Mouse (Mus musculus): ENCODE results near the gene Zp2. TPM values are rescaled to one million over a fixed set of nuclear protein-coding genes. Genes with fewer than 3 reads are reported as not detected.

Zp2 gene
- 0.06 TPM in 1 of 2 replicates, not detected in the other for polyA plus RNA-seq (2015; fragmentation: Nextera tagmentation; extraction: Ambion mirVana)

DNA sequence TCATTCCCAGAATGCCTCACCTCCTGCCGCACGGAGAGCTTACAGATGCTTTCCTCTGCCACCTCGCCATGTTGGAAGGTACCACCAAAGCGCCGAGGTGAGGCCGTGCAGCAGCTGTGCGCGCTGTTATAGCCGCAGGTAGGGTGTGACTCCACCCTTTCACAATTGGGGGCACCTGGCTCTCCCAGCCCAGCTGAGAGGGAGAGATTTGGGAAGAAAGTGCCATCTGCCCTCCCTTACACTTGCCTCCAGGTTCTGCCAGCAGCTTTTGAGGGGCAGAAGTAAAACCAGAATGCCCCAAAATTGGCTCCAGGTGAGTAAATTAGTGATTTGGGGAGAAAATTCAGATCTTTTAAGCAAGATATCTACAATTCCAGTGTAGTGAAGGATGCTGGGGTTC is at the start of gene Zp2:
Gene Zp2 (minus strand): TSS at position 101 of the 400 bp plus-strand sequence.
- no peak for DNase-seq (ENCODE audit: low spot score)
- no peak for ATAC-seq (replicated peaks; ENCODE audit: low FRiP score, low read depth)
- H3K4me3 ChIP-seq (replicated peaks; ENCODE audit: low read depth, low read length): no peak within 1 kb of the TSS
- H3K4me2 ChIP-seq (ENCODE audit: low read length): no peak within 1 kb of the TSS
- H3K27me3 ChIP-seq (ENCODE audit: insufficient read depth, low read length): no peaks in the 10 kb centered on the region
- no peak for TF ChIP-seq CTCF (IDR thresholded peaks at IDR 0.05; ENCODE audit: low read depth)
- no peak within 1 kb of the TSS for H3K27ac ChIP-seq
- no peak within 1 kb of the TSS for H3K9ac ChIP-seq (ENCODE audit: low read depth, low read length)
- no peaks in the 10 kb centered on the region for H3K4me1 ChIP-seq (replicated peaks; ENCODE audit: insufficient read depth, low read length)
- no peaks in the 10 kb centered on the region for H3K9me3 ChIP-seq (replicated peaks; ENCODE audit: low read length)
- H3K36me3 ChIP-seq (ENCODE audit: insufficient read depth, low read length): no peaks in the 10 kb centered on the region
- WGBS: 91% methylated on average over 9 of the region's 9 CpGs

DNA sequence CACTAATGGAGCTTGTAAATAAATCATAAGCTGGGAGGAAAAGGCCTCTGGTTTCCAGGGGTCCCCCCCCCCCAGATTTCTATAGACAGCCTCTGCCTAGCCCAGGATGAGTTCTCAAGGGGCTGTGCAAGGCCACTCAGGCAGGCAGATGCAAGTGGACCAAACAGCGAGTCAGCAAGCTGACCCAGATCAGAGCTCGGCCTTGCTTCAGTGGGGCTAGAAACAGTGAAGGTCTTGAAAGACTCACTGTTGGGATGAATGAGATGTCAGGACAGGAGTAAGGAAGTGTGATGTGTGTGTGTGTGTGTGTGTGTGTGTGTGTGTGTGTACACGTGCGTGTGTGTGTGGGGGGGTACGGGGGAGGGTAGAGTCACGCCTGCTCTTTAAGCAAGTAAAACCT is 47.7 kb upstream of the Zp2 start:
- TF ChIP-seq CTCF (IDR thresholded peaks at IDR 0.05; ENCODE audit: low read depth): no peak
- H3K4me1 ChIP-seq (replicated peaks; ENCODE audit: insufficient read depth, low read length): no peaks in the 10 kb centered on the region
- no peak for ATAC-seq (replicated peaks; ENCODE audit: low FRiP score, low read depth)
- no peaks in the 10 kb centered on the region for H3K36me3 ChIP-seq (ENCODE audit: insufficient read depth, low read length)
- no peak overlapping the region for H3K27ac ChIP-seq
- no peak overlapping the region for H3K4me3 ChIP-seq (replicated peaks; ENCODE audit: low read depth, low read length)
- H3K27me3 ChIP-seq (ENCODE audit: insufficient read depth, low read length): no peaks in the 10 kb centered on the region
- 75% methylated on average over 6 of the region's 6 CpGs for WGBS
- no peaks in the 10 kb centered on the region for H3K9me3 ChIP-seq (replicated peaks; ENCODE audit: low read length)
- DNase-seq (ENCODE audit: low spot score): no peak
- H3K9ac ChIP-seq (ENCODE audit: low read depth, low read length): no peak overlapping the region
- H3K4me2 ChIP-seq (ENCODE audit: low read length): no peak overlapping the region

DNA sequence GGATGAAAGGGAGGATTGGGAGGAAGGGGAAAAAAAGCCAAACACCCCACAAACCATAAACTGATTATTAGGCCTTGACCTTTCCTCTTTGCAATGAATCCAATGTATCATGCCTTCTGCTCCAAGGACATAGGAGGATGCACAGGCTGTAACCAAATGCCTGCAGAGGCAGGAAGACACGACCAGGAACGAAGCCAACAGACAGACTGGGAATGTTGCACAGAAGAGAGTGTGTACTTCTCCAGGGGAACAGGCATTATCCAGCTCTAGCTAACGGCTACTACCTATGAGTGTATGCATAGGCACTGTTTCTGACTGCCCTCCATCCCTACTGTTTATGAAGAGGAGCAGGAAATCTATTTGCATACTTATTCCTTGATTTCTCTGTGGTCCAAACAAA is 47.1 kb upstream of the Zp2 start:
- H3K27ac ChIP-seq: no peak overlapping the region
- no peak overlapping the region for H3K9ac ChIP-seq (ENCODE audit: low read depth, low read length)
- H3K36me3 ChIP-seq (ENCODE audit: insufficient read depth, low read length): no peaks in the 10 kb centered on the region
- no peak for ATAC-seq (replicated peaks; ENCODE audit: low FRiP score, low read depth)
- no peaks in the 10 kb centered on the region for H3K27me3 ChIP-seq (ENCODE audit: insufficient read depth, low read length)
- TF ChIP-seq CTCF (IDR thresholded peaks at IDR 0.05; ENCODE audit: low read depth): no peak
- WGBS: 41% methylated on average over 3 of the region's 3 CpGs
- DNase-seq (ENCODE audit: low spot score): no peak
- no peak overlapping the region for H3K4me2 ChIP-seq (ENCODE audit: low read length)
- H3K4me1 ChIP-seq (replicated peaks; ENCODE audit: insufficient read depth, low read length): no peaks in the 10 kb centered on the region
- no peak overlapping the region for H3K4me3 ChIP-seq (replicated peaks; ENCODE audit: low read depth, low read length)
- no peaks in the 10 kb centered on the region for H3K9me3 ChIP-seq (replicated peaks; ENCODE audit: low read length)

DNA sequence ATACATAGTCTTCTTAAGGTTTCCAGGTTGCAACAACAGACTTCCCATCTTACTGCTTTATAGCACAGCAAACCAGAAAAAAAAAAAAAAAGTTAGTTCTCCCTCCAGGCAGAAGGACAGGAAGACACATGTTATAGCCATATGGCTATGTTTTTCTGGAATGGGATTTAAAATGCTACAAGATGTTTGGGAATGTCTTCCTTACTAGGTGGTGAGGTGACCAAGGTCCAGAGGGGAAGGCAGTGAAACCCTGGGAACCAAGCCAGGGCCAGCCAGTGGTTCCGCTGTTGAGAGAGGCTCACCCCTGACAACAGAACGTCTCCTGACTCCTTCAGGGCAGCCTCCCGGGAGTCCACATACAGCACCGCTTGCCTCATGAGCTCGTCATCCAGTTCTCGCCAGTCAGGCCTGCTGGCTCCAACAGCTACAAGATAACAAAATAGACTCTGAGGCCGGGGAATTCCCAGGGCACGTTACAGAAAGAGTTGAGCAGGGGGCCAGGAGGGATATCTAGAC is 45.1 kb upstream of the Zp2 start:
- no peak overlapping the region for H3K4me3 ChIP-seq (replicated peaks; ENCODE audit: low read depth, low read length)
- ATAC-seq (replicated peaks; ENCODE audit: low FRiP score, low read depth): peak; percentile 69
- no peak for DNase-seq (ENCODE audit: low spot score)
- no peaks in the 10 kb centered on the region for H3K27me3 ChIP-seq (ENCODE audit: insufficient read depth, low read length)
- no peaks in the 10 kb centered on the region for H3K9me3 ChIP-seq (replicated peaks; ENCODE audit: low read length)
- H3K36me3 ChIP-seq (ENCODE audit: insufficient read depth, low read length): no peaks in the 10 kb centered on the region
- no peaks in the 10 kb centered on the region for H3K4me1 ChIP-seq (replicated peaks; ENCODE audit: insufficient read depth, low read length)
- no peak overlapping the region for H3K4me2 ChIP-seq (ENCODE audit: low read length)
- 47% methylated on average over 8 of the region's 8 CpGs for WGBS
- no peak overlapping the region for H3K9ac ChIP-seq (ENCODE audit: low read depth, low read length)
- TF ChIP-seq CTCF (IDR thresholded peaks at IDR 0.05; ENCODE audit: low read depth): no peak
- 0 out of 2 replicates have a peak overlapping the region, but pooled peaks have one; percentile 13 for H3K27ac ChIP-seq

DNA sequence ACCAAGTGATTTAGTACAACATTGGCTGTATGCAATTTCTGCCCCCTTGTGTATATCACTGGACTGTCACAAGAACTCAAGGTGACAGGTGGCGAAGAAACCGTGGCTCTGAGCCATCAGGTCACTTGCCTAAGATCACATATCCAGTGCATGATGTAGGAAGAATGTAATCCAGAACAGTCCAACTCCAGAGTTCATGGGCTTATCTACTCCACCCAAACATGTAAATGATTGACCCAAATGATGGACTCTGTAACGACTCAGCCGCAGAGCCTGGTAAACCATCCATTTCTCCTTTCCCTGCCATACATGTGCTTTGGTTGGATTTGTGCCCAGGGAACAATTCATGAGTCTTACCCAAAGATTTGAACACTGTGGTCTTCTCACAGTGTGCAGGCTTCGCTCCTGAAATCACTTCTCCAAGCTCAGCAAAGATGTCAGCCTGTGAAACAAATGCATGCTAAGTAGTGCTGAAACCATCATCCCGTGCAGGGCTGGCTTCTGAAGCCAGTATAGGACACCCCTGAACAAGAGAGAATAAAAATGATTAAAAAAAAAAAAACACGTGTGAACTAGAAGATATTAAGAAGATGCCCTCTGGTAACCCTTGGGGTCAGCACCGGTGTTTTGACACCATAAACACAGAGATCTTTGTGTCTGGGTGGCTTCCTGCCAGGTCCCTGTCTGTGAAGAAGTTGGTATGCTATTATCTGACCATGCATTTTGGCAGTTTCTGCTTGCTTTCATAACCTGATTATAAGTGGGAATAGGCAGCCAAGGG is 44.5 kb upstream of the Zp2 start:
- DNase-seq (ENCODE audit: low spot score): peak; percentile 21
- H3K27ac ChIP-seq: 0 out of 2 replicates have a peak overlapping the region, but pooled peaks have one; percentile 13
- peak; percentile 26; the same call in 1 of the 2 replicates for TF ChIP-seq CTCF (IDR thresholded peaks at IDR 0.05; ENCODE audit: low read depth)

DNA sequence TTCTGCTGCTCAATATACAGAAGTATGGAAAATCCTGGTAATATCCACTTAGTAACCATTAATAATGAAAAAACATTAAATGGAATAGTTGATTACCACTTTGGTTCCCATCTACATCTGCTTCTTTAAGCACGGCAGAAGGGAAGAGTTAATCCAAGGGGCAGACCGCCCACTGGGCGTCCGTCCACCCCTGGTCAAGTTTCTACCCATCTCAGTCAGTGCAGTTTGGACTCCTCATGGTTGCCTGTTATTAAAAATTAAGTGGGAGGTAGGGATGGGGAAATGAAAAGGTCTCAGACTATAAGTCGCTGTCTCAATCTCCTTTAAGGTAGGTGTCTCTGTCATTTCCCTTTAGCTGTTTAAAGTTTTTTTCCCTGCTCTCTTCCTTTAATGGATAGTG is 43.9 kb upstream of the Zp2 start:
- WGBS: 79% methylated on average over 5 of the region's 5 CpGs

More for the DNA sequence above, 44.5 kb upstream of the Zp2 start:
- Histone ChIP-seq H3K4me3 (replicated peaks; ENCODE audit: low read depth, low read length) (no peak overlapping the region), H3K36me3 (ENCODE audit: insufficient read depth, low read length) (no peaks in the 10 kb centered on the region), H3K4me2 (ENCODE audit: low read length) (no peak overlapping the region), H3K9ac (ENCODE audit: low read depth, low read length) (no peak overlapping the region), H3K27me3 (ENCODE audit: insufficient read depth, low read length) (no peaks in the 10 kb centered on the region), H3K4me1 (replicated peaks; ENCODE audit: insufficient read depth, low read length) (no peaks in the 10 kb centered on the region), H3K9me3 (replicated peaks; ENCODE audit: low read length) (no peaks in the 10 kb centered on the region)
- 54% methylated on average over 8 of the region's 8 CpGs for WGBS
- ATAC-seq (replicated peaks; ENCODE audit: low FRiP score, low read depth): peak; percentile 85

More for the DNA sequence above, 43.9 kb upstream of the Zp2 start:
- H3K9ac ChIP-seq (ENCODE audit: low read depth, low read length): no peak overlapping the region
- no peak overlapping the region for H3K4me2 ChIP-seq (ENCODE audit: low read length)
- H3K9me3 ChIP-seq (replicated peaks; ENCODE audit: low read length): no peaks in the 10 kb centered on the region
- H3K4me1 ChIP-seq (replicated peaks; ENCODE audit: insufficient read depth, low read length): no peaks in the 10 kb centered on the region
- no peak overlapping the region for H3K4me3 ChIP-seq (replicated peaks; ENCODE audit: low read depth, low read length)
- 0 out of 2 replicates have a peak, but pooled peaks have one; percentile 5 for ATAC-seq (replicated peaks; ENCODE audit: low FRiP score, low read depth)
- H3K36me3 ChIP-seq (ENCODE audit: insufficient read depth, low read length): no peaks in the 10 kb centered on the region
- no peak overlapping the region for H3K27ac ChIP-seq
- no peak for DNase-seq (ENCODE audit: low spot score)
- no peak for TF ChIP-seq CTCF (IDR thresholded peaks at IDR 0.05; ENCODE audit: low read depth)
- no peaks in the 10 kb centered on the region for H3K27me3 ChIP-seq (ENCODE audit: insufficient read depth, low read length)
